Mouse (Mus musculus): ENCODE data around the gene Pck2. TPM values are rescaled to one million over a fixed set of nuclear protein-coding genes. Genes with fewer than 3 reads are reported as not detected.

Gene Pck2
- 10 to 100 TPM; 43.4 to 61.5 (median 50.3) TPM for total RNA-seq (2022)

- peak; percentile 68 to 72 for DNase-seq (ENCODE audit: low spot score in 2 of 2)
These were observed at the start of gene Pck2 for GRCm38 (mm10) chr14:55540067-55540786. TSS of gene Pck2 (plus strand) at chr14:55540266.

- peak; percentile 78 to 84 for DNase-seq (ENCODE audit: low spot score in 2 of 2)
These were observed 49.5 kb upstream of the Pck2 start, which contains the start of gene Carmil3 for GRCm38 (mm10) chr14:55490361-55491201. TSS of gene Carmil3 (plus strand) at chr14:55490651.

- DNase-seq (ENCODE audit: low spot score in 2 of 2), result peak in 1 of 2 experiments; percentile 48
These were observed 48.7 kb upstream of the Pck2 start for GRCm38 (mm10) chr14:55491291-55491833.

- no peak for DNase-seq (ENCODE audit: low spot score in 2 of 2)
These were observed 48.0 kb upstream of the Pck2 start for GRCm38 (mm10) chr14:55492103-55492502.

GRCm38 (mm10) chr14:55495509-55496240 is 44.4 kb upstream of the Pck2 start:
- no peak for DNase-seq (ENCODE audit: low spot score in 2 of 2)

GRCm38 (mm10) chr14:55496761-55497448 is 43.2 kb upstream of the Pck2 start:
- DNase-seq (ENCODE audit: low spot score in 2 of 2), result no peak

- peak in 1 of 2 experiments; percentile 82 for DNase-seq (ENCODE audit: low spot score in 2 of 2)
These were observed 42.6 kb upstream of the Pck2 start for GRCm38 (mm10) chr14:55497449-55497821.

- no peak for DNase-seq (ENCODE audit: low spot score in 2 of 2)
These were observed 34.5 kb upstream of the Pck2 start for GRCm38 (mm10) chr14:55505612-55506011.

- DNase-seq (ENCODE audit: low spot score in 2 of 2), result no peak
These were observed 32.3 kb upstream of the Pck2 start for GRCm38 (mm10) chr14:55507801-55508200.

GRCm38 (mm10) chr14:55509540-55509939 is 30.5 kb upstream of the Pck2 start:
- no peak for DNase-seq (ENCODE audit: low spot score in 2 of 2)

- DNase-seq (ENCODE audit: low spot score in 2 of 2), result peak in 1 of 2 experiments; percentile 58
These were observed 29.8 kb upstream of the Pck2 start, which contains the start of gene Cpne6 for GRCm38 (mm10) chr14:55510125-55510731. TSS of gene Cpne6 (plus strand) at chr14:55510445.

- peak; percentile 72 to 80 for DNase-seq (ENCODE audit: low spot score in 2 of 2)
These were observed 29.0 kb upstream of the Pck2 start for GRCm38 (mm10) chr14:55511037-55511436.

GRCm38 (mm10) chr14:55513927-55514326 is 26.1 kb upstream of the Pck2 start:
- DNase-seq (ENCODE audit: low spot score in 2 of 2), result no peak

- DNase-seq (ENCODE audit: low spot score in 2 of 2), result no peak
These were observed 24.2 kb upstream of the Pck2 start for GRCm38 (mm10) chr14:55515846-55516245.

GRCm38 (mm10) chr14:55518897-55519296 is 21.2 kb upstream of the Pck2 start:
- peak; percentile 78 for DNase-seq (ENCODE audit: low spot score in 2 of 2)

GRCm38 (mm10) chr14:55519604-55520003 is 20.5 kb upstream of the Pck2 start:
- DNase-seq (ENCODE audit: low spot score in 2 of 2), result no peak

GRCm38 (mm10) chr14:55520451-55521361 is 19.4 kb upstream of the Pck2 start:
- no peak for DNase-seq (ENCODE audit: low spot score in 2 of 2)

- DNase-seq (ENCODE audit: low spot score in 2 of 2), result no peak
These were observed 16.0 kb upstream of the Pck2 start for GRCm38 (mm10) chr14:55524062-55524461.

GRCm38 (mm10) chr14:55524785-55525184 is 15.3 kb upstream of the Pck2 start, which contains the start of gene Nrl:
TSS of gene Nrl (minus strand) at chr14:55524981.
- DNase-seq (ENCODE audit: low spot score in 2 of 2), result no peak

Measured in layer of hippocampus, adult 8-10 months (tissue).